Mouse (Mus musculus) embryonic stem cell, embryonic (primary cell): Measurements from ENCODE around the gene Prnp.

Experiments used
- CTCF ChIA-PET, 4 experiments: fragments of 300-600 bp in 2 of 4; fragments of 350-600 bp in 2 of 4; sonication (Branson Sonifier 250); formaldehyde crosslinking; loops; one replicate each; lab custom pipeline; 2022; ENCODE audit warnings: inconsistent platforms in 2 of 4; lab: Charles Lee
- POLR2A ChIA-PET, 4 experiments: fragments of 300-600 bp in 2 of 4; fragments of 350-600 bp in 2 of 4; sonication (Branson Sonifier 250); formaldehyde crosslinking; loops; one replicate each; lab custom pipeline; 2022; ENCODE audit warnings: antibody characterized with exemption in 4 of 4, inconsistent platforms in 1 of 4; lab: Charles Lee

Gene Prnp

DNA sequence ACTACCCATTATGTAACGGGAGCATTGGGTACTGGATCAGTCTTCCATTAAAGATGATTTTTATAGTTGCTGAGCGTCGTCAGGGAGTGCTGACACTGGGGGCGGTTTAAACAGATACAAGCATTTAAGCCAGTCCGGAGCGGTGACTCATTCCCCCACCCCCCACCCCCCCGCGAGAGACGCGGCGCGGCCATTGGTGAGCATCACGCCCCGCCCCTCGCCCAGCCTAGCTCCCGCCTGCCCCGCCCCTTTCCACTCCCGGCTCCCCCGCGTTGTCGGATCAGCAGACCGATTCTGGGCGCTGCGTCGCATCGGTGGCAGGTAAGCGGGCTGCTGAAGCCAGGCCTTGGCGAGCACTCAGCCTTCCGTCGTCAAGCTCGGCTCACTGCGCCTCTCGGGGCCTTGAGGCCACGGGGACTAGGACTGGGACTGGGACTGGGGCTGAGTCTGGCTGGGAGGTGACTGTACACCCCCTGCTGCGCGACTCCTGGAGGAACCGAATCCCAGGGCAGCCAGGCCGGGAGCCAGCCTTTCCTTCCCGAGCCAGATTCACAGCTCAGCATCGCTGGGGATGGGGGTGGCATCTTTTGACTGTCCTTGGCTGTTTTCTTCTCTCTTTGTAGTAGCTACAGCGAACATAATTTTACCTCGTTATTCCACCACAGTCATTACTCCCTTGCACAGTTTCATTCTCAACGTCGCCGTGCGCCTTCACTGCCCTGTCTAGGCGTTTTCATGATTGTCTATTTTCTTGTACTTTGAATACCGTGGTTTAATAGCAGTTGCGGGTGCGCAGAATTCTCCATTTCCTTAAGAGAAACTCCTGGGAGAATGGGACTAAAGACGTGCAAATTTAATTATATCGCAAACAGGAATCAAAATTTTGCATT, at the start of gene Prnp, which contains the start of gene Prn:
TSS of gene Prnp (plus strand) at position 246 of the 890 bp plus-strand sequence.
TSS of gene Prn (plus strand) at position 275 of the 890 bp plus-strand sequence.
- ChIA-PET POLR2A (interaction anchor here in 3 of 4 experiments (0.5 to 10.4 kb wide), 66 partner anchors 11 to 1908 kb away, joined by 3 to 155 read pairs (median 4); partner anchors contain the start of genes Pcna (in 1 of the 3) and Rassf2 (in 1 of the 3)), CTCF (interaction anchor here (0.6 to 1.3 kb wide), 9 partner anchors 22 to 650 kb away, joined by 3 to 5 read pairs (median 3); no protein-coding TSS in a partner anchor)

DNA sequence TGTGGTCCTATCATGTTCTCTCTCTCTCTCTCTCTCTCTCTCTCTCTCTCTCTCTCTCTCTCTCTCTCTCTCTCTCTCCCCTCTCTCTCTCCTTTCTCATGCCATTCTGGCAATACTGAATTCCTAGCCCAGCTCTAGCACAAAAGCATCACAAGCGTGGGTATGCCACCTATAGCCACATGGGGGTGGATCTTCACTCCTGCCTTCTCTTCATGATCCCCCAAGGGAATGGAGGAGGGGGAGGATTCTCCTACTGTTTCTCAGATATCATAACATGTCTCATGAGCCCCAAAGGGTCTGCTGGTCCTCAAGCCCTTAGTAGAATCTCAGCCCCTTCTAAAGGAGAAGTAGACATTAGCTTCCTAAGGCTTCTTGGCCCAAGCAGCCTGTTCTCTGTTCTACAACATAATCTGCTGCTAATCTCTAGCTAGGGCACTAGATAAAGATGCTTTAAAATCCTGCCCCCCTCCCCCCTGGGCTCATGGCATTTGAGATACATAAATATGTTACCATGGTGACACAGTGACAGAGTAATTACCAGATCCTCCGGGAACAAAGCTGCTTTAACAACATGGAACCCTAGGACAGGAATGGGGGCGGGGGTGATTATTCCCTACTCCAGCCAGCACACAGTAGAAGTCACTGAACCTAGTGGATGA, 47.0 kb upstream of the Prnp start:
- POLR2A ChIA-PET: interaction anchor here in 3 of 4 experiments (0.6 to 3.9 kb wide), 7 partner anchors 10 to 222 kb away, joined by 3 to 16 read pairs (median 3); no protein-coding TSS in a partner anchor
- CTCF ChIA-PET: no interaction called here

DNA sequence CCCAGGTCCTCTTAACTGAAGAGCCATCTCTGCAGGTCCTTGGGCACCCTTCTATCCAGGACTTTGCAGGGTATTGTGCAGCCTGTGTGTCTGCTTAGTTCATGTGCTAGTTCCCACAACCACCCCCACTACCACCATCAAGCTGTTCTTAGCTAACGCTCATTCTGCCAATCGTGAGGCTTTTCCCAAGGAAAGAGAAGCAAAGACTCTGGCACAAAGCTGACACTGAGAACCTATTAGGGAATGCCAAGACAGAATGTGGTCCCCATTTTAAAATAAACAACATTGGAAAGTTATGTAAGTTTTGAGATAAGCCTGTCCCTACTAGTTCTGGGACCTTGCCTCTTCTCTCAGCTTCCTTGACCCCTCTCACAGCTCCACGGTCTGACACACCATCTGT, 46.3 kb upstream of the Prnp start:
- POLR2A ChIA-PET: interaction anchor here in 3 of 4 experiments (0.6 to 3.9 kb wide), 8 partner anchors 9 to 779 kb away, joined by 3 to 16 read pairs (median 3); no protein-coding TSS in a partner anchor
- CTCF ChIA-PET: interaction anchor here in 1 of 4 experiments (0.6 kb wide), 1 partner anchor 428 kb away, joined by 3 read pairs; no protein-coding TSS in a partner anchor

DNA sequence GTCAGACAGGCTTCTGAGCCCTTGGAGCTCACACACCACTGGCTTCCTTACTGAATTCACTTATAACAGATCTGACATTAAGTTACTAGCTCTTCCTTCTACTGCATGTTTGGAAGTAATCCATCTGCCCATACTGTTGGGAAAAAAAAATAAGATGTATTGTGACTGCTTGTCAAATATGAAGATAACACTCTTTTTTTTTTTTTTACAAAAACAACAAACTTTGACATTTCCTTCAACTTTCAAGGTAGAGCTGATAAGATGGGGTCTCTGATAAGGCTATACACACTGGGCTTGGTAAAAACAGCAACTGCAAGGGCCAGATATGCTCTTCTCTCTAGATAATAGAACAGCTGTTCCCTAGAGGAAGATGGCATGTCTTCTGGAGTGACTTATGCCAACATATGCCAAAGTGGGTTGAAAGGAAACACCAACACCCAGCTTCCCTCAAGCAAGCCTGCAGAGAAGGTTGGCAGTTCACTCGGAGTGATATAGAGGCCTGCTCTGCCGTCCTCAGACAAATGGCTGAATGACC, 45.4 kb upstream of the Prnp start:
- POLR2A ChIA-PET: interaction anchor here in 3 of 4 experiments (0.6 to 3.9 kb wide), 11 partner anchors 10 to 780 kb away, joined by 3 to 16 read pairs (median 4); partner anchors contain the start of genes Prn (in 1 of the 3) and Prnp (in 1 of the 3)
- CTCF ChIA-PET: interaction anchor here in 1 of 4 experiments (0.6 to 0.7 kb wide), 2 partner anchors 43 to 640 kb away, joined by 3 to 7 read pairs; no protein-coding TSS in a partner anchor

DNA sequence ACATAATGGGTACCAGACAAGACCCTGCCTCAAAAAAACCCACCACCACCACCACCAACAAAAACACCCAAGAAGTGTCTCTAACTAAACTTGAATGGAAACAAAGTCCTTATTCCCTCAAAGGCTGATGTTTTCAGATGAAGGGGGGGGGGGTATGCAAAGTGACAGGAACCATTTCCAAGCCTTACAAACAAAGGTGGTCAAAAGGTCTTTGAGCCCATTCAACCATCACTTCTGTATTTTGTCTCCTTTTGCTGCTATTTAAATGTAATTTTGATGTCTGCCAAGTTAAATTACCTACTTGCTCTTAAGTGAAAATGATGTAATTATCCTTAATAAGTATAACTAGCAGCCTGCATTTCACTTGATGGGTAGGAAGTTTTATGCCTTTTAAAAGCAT, 43.1 kb upstream of the Prnp start:
- CTCF ChIA-PET: interaction anchor here in 1 of 4 experiments (0.6 kb wide), 1 partner anchor 213 kb away, joined by 3 read pairs; no protein-coding TSS in a partner anchor

DNA sequence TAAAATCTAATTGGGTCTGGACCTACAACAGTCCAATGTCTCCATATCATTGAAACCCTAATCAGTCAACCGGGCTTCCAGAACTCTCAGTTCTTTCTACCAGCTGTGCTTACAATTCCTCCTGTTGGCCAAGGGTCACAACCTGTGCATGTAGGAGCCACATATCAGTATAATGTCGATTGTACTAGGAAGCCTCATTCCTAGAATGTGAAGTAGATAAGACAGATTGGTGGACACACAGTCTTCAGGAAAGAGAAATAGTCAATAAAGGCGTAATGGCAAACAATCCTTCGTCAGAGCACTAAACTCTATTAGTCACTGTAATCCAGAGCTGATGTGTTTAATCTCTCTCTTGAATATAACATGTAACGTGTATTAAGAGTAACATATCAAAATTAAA, 40.7 kb upstream of the Prnp start:
- ChIA-PET CTCF (no interaction called here), POLR2A (interaction anchor here in 1 of 4 experiments (1.0 kb wide), 1 partner anchor 63 kb away, joined by 3 read pairs; no protein-coding TSS in a partner anchor)

More for the DNA sequence above, 43.1 kb upstream of the Prnp start:
- POLR2A ChIA-PET: interaction anchor here in 1 of 4 experiments (0.5 kb wide), 1 partner anchor 474 kb away, joined by 3 read pairs; no protein-coding TSS in a partner anchor

DNA sequence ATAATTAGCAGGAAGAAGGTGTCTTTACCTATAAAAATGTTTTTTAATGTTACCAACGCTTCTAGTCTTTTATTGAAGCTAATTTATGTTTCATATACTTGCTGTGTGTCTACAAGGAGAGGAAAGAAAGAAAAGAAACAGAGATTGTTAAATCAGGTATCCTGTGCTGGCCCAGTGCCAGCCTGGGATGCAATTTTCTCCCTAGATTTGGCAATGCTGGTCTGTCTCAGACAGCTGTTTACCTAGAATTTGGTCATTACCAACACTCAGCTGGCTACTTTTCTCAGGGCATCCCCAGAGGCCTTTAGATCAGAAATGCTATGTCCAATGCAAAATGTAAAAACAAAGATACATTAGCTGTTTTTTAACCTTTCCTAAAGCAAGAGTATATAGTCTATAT, 36.4 kb upstream of the Prnp start:
- CTCF ChIA-PET: interaction anchor here in 1 of 4 experiments (0.7 kb wide), 1 partner anchor 37 kb away, joined by 5 read pairs; no protein-coding TSS in a partner anchor

DNA sequence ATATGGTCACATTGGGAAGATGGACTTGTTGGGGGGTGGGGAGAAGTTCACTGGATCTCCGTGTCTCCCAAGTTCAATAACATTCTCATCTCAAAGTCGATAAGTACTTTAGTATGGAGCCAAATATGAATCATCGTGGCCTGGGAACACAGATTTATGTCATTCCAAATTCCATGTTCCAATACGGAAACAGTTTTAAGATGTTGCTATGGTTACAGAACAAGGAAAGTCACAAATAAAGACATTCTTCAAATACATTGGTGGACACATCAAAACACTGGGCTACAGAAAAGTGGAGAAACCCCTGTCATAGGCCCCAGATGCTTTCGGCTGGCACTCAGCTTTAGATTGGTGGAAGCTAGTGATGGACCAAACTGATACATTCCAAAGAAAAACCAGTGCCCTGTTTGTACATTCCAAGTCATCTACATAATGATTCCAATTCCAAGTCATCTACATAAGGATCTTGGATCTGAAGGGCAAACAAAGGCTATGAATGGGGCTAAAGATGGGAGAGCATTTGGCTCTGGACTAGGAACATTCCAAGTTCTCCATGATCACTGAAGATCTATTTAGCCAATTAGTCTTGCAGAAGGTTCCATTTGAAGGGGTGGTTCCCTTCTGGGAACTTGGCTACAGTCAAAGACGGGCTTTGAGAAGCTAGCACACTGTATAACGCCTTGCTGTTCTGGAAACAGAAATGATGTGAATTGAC, 33.0 kb upstream of the Prnp start:
- POLR2A ChIA-PET: interaction anchor here in 2 of 4 experiments (0.6 to 0.9 kb wide), 2 partner anchors 11 to 393 kb away, joined by 3 to 4 read pairs; no protein-coding TSS in a partner anchor

More for the DNA sequence above, 36.4 kb upstream of the Prnp start:
- POLR2A ChIA-PET: interaction anchor here in 2 of 4 experiments (1.2 to 1.7 kb wide), 3 partner anchors 8 to 36 kb away, joined by 3 to 6 read pairs (median 4); partner anchors contain the start of genes Prn (in 2 of the 2) and Prnp (in 2 of the 2)

DNA sequence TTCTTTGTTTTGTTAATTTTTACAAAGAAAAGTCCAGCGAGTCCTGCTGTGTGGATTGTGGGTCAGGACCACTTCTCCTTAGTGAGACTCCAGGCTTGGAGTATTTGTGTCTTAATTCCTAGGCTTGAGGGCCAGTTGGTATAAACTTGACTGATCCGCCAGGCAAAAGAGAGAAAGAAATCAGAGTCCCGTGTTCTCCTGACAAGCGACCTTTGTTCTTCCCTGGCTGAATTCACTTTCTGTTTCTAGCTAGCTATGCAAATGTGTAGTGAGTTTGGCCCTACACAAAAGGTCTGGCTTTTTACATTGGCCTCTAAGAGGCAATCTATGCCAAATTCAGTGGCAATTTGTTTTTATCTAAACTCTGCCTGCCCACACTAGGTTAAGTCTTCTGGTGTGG, 28.0 kb upstream of the Prnp start:
- ChIA-PET CTCF (no interaction called here), POLR2A (interaction anchor here in 3 of 4 experiments (0.6 to 5.0 kb wide), 9 partner anchors 10 to 363 kb away, joined by 3 to 26 read pairs (median 4); partner anchors contain the start of genes Prn (in 2 of the 3) and Prnp (in 2 of the 3))

More for the DNA sequence above, 33.0 kb upstream of the Prnp start:
- CTCF ChIA-PET: interaction anchor here in 1 of 4 experiments (1.2 kb wide), 1 partner anchor 59 kb away, joined by 3 read pairs; no protein-coding TSS in a partner anchor

DNA sequence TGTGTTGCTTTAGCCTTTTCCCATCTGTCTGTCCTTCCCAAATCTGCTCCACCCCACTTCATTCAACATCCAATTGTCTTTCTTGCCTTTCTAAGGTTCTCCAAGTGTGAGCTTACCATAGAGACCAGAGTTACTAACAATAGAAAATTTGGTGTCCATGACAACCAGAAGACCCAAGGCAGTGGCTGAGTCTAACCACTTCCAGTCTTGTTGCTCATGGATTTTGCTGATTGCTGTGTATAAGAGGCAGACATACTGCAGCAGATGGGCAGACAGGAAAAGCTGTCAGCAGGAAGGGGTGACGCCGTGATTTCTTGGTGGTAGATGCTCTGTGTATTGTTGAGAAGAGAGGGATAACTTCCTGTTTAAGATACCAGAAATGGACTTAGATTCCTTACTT, 26.6 kb upstream of the Prnp start:
- ChIA-PET POLR2A (interaction anchor here (0.6 to 5.0 kb wide), 9 partner anchors 27 to 777 kb away, joined by 3 to 26 read pairs (median 4); partner anchors contain the start of genes Prn (in 1 of the 4), Prnd (in 1 of the 4) and Prnp (in 1 of the 4)), CTCF (interaction anchor here in 2 of 4 experiments (0.8 to 1.3 kb wide), 2 partner anchors 56 to 57 kb away, joined by 3 read pairs; no protein-coding TSS in a partner anchor)

DNA sequence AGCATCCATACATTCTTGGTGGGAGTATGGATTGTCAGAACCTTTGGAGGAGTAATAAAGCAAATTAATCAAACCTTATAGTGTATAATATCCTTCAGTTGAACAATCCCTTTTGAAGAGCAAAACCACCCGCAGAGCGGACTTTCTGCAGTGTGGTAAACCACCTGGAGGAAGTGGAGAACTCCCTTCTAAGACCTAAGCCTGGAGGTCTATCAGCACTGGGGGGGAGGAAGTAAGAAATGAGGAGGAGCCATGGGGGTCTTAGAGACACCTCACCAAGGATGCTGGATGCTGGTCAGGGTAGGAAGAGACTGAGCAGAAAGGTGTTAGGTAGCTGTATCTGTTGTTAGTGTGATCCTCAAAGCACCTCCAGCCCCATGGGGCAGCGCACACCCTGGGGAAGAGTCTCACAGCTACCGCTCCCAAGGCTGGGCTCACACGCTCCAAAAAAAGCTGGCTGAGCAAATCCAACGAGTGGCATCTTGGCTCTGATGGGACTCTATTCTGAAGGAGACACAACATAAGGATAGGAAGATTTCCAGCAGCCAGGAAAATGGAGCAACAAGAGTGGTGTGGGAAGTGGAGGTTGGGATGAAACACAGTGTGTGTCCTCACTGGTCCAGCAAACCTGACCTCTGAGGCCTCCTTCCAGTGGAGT, 23.1 kb upstream of the Prnp start:
- POLR2A ChIA-PET: interaction anchor here in 1 of 4 experiments (0.7 kb wide), 1 partner anchor 59 kb away, joined by 3 read pairs; no protein-coding TSS in a partner anchor
- CTCF ChIA-PET: no interaction called here

DNA sequence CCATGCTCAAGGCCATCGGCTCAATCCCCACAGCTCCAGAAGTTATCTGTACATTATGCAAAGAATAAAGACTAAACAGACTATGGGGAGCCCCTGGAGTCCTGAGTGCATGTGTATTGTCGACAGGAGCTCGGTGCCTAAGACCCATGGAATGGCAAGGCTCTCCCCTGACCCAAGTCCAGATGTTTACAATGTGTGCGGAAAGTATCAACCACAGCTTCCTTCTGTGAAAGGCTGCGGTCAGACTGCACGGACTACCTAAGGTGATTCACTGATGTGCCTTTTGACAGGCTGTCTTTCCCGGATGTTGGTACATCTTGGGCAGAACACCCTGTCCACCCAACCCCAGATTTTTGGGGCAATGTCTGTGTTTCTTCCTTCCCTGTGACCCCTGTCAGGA, 21.5 kb upstream of the Prnp start:
- POLR2A ChIA-PET: interaction anchor here in 1 of 4 experiments (0.9 to 1.5 kb wide), 2 partner anchors 11 to 22 kb away, joined by 3 to 7 read pairs; partner anchors contain the start of genes Prn and Prnp
- CTCF ChIA-PET: no interaction called here

DNA sequence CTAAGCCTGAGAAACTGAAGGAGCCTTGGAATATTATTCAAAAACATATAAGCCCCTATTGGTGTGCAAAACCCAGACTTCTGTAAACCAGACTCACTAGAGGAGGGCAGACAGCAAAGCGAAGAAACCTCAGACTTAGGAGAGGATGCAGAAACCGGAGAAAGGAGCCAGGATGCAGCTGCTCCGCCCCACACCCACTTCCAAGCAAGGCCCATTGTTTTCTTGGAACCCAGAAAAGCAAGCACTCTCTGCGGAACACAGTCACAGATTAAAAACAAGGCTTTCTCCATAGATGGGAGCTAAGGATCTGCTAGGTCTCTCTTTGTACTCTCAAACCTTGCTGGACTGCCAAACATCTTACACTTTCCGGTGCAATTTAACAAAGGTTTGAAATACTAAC, 17.2 kb upstream of the Prnp start:
- ChIA-PET POLR2A (interaction anchor here in 2 of 4 experiments (1.1 to 2.0 kb wide), 2 partner anchors 11 to 17 kb away, joined by 3 to 6 read pairs; partner anchors contain the start of genes Prn (in 1 of the 2) and Prnp (in 1 of the 2)), CTCF (no interaction called here)

DNA sequence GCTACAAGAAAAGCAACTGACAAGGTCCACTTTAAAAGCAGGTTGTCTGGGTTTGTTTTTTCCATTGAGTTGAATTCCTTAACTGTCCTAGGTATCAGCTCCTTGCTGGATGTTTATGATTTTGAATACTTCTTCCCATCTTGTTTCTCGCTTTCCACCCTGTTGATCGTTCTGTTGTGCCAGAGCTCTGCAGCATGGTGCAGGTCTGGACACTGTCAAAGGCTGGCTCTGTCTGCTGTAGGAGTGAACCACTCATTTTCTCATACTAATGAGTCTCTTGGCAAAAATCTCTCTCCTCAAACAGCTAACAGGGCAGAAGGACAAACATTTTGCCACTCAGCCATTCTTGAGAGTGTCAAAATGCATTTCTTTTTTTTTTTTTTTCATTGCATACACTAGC, 14.6 kb upstream of the Prnp start:
- ChIA-PET POLR2A (interaction anchor here in 2 of 4 experiments (0.6 to 1.4 kb wide), 4 partner anchors 15 to 355 kb away, joined by 3 to 6 read pairs (median 3); partner anchors contain the start of genes Prn (in 1 of the 2) and Prnp (in 1 of the 2)), CTCF (no interaction called here)

DNA sequence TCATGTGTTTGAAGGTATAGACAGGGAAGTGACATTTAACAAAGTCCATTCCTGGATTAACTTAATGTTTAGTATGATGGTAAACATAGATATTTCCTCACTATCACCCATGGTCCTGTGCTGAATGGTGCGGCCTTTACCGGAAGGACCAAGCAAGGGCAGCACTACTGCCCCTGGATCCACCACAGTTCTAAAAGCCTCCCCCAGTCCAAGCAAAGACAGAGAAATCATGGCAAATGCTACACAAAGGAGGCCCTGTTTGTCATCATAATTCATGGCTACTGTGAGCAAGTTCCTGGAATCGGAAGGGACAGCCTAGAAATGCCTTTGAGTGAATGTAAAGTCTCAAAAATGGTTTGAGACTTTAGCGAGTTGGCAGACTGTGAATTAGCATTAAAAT, 13.7 kb upstream of the Prnp start:
- ChIA-PET POLR2A (no interaction called here), CTCF (no interaction called here)
